Mouse (Mus musculus): ENCODE results near the gene Rusc2. TPM values are rescaled to one million over a fixed set of nuclear protein-coding genes. Genes with fewer than 3 reads are reported as not detected.

The Rusc2 gene
- polyA plus RNA-seq (2015; fragmentation: Nextera tagmentation; extraction: Ambion mirVana): 9.6 and 9.7 TPM in 2 replicates

- under 1% methylated on average over 63 of the region's 63 CpGs for WGBS
- H3K9me3 ChIP-seq (replicated peaks; ENCODE audit: low read length): no peaks in the 10 kb centered on the region
- H3K4me3 ChIP-seq (replicated peaks; ENCODE audit: low read depth, low read length): peak within 1 kb of the TSS; percentile 64
- H3K9ac ChIP-seq (ENCODE audit: low read depth, low read length): peak within 1 kb of the TSS; percentile 82
- DNase-seq (ENCODE audit: low spot score): peak; percentile 92
- peak within 1 kb of the TSS; percentile 71 for H3K4me2 ChIP-seq (ENCODE audit: low read length)
- no peaks in the 10 kb centered on the region for H3K36me3 ChIP-seq (ENCODE audit: insufficient read depth, low read length)
- TF ChIP-seq CTCF (IDR thresholded peaks at IDR 0.05; ENCODE audit: low read depth): peak; percentile 67; the same call in 1 of the 2 replicates
- peak; percentile 93 for ATAC-seq (replicated peaks; ENCODE audit: low FRiP score, low read depth)
- H3K4me1 ChIP-seq (replicated peaks; ENCODE audit: insufficient read depth, low read length): peaks cover 3% of the 10 kb centered on the region; the same call in 1 of the 2 replicates
- H3K27me3 ChIP-seq (ENCODE audit: insufficient read depth, low read length): no peaks in the 10 kb centered on the region
- H3K27ac ChIP-seq: peak within 1 kb of the TSS; percentile 78
Observed at GRCm38 (mm10) chr4:43381408-43382154, at the start of gene Rusc2. Gene Rusc2, plus strand, starts transcription at chr4:43381979.

- ATAC-seq (replicated peaks; ENCODE audit: low FRiP score, low read depth) (no peak), DNase-seq (ENCODE audit: low spot score) (no peak)
- H3K4me3 ChIP-seq (replicated peaks; ENCODE audit: low read depth, low read length): no peak overlapping the region
- H3K4me2 ChIP-seq (ENCODE audit: low read length): no peak overlapping the region
- no peak overlapping the region for H3K9ac ChIP-seq (ENCODE audit: low read depth, low read length)
- no peaks in the 10 kb centered on the region for H3K9me3 ChIP-seq (replicated peaks; ENCODE audit: low read length)
- H3K4me1 ChIP-seq (replicated peaks; ENCODE audit: insufficient read depth, low read length): no peaks in the 10 kb centered on the region
- H3K27ac ChIP-seq: no peak overlapping the region
- no peak for TF ChIP-seq CTCF (IDR thresholded peaks at IDR 0.05; ENCODE audit: low read depth)
- 62% methylated on average over 2 of the region's 2 CpGs for WGBS
- H3K27me3 ChIP-seq (ENCODE audit: insufficient read depth, low read length): no peaks in the 10 kb centered on the region
- no peaks in the 10 kb centered on the region for H3K36me3 ChIP-seq (ENCODE audit: insufficient read depth, low read length)
Observed at GRCm38 (mm10) chr4:43334771-43335170, 47.0 kb upstream of the Rusc2 start.

GRCm38 (mm10) chr4:43336176-43336575 lies 45.6 kb upstream of the Rusc2 start:
- Histone ChIP-seq H3K9me3 (replicated peaks; ENCODE audit: low read length) (no peaks in the 10 kb centered on the region), H3K36me3 (ENCODE audit: insufficient read depth, low read length) (no peaks in the 10 kb centered on the region), H3K9ac (ENCODE audit: low read depth, low read length) (no peak overlapping the region), H3K27me3 (ENCODE audit: insufficient read depth, low read length) (no peaks in the 10 kb centered on the region), H3K27ac (no peak overlapping the region), H3K4me2 (ENCODE audit: low read length) (no peak overlapping the region), H3K4me3 (replicated peaks; ENCODE audit: low read depth, low read length) (no peak overlapping the region), H3K4me1 (replicated peaks; ENCODE audit: insufficient read depth, low read length) (no peaks in the 10 kb centered on the region)
- ATAC-seq (replicated peaks; ENCODE audit: low FRiP score, low read depth): no peak
- TF ChIP-seq CTCF (IDR thresholded peaks at IDR 0.05; ENCODE audit: low read depth): no peak
- DNase-seq (ENCODE audit: low spot score): no peak

- no peaks in the 10 kb centered on the region for H3K36me3 ChIP-seq (ENCODE audit: insufficient read depth, low read length)
- no peaks in the 10 kb centered on the region for H3K4me1 ChIP-seq (replicated peaks; ENCODE audit: insufficient read depth, low read length)
- H3K4me2 ChIP-seq (ENCODE audit: low read length): no peak overlapping the region
- peak; percentile 39 for DNase-seq (ENCODE audit: low spot score)
- no peaks in the 10 kb centered on the region for H3K9me3 ChIP-seq (replicated peaks; ENCODE audit: low read length)
- H3K9ac ChIP-seq (ENCODE audit: low read depth, low read length): no peak overlapping the region
- no peak for TF ChIP-seq CTCF (IDR thresholded peaks at IDR 0.05; ENCODE audit: low read depth)
- WGBS: 33% methylated on average over 4 of the region's 4 CpGs
- no peak overlapping the region for H3K4me3 ChIP-seq (replicated peaks; ENCODE audit: low read depth, low read length)
- no peaks in the 10 kb centered on the region for H3K27me3 ChIP-seq (ENCODE audit: insufficient read depth, low read length)
- no peak for ATAC-seq (replicated peaks; ENCODE audit: low FRiP score, low read depth)
- H3K27ac ChIP-seq: no peak overlapping the region
Observed at GRCm38 (mm10) chr4:43340096-43340804, 41.5 kb upstream of the Rusc2 start.

- Histone ChIP-seq H3K36me3 (ENCODE audit: insufficient read depth, low read length) (no peaks in the 10 kb centered on the region), H3K4me1 (replicated peaks; ENCODE audit: insufficient read depth, low read length) (no peaks in the 10 kb centered on the region), H3K4me3 (replicated peaks; ENCODE audit: low read depth, low read length) (no peak overlapping the region), H3K4me2 (ENCODE audit: low read length) (no peak overlapping the region), H3K27me3 (ENCODE audit: insufficient read depth, low read length) (no peaks in the 10 kb centered on the region), H3K9ac (ENCODE audit: low read depth, low read length) (no peak overlapping the region), H3K27ac (no peak overlapping the region), H3K9me3 (replicated peaks; ENCODE audit: low read length) (no peaks in the 10 kb centered on the region)
- ATAC-seq (replicated peaks; ENCODE audit: low FRiP score, low read depth): no peak
- TF ChIP-seq CTCF (IDR thresholded peaks at IDR 0.05; ENCODE audit: low read depth): peak; percentile 58
- WGBS: 80% methylated on average over 7 of the region's 7 CpGs
- no peak for DNase-seq (ENCODE audit: low spot score)
Observed at GRCm38 (mm10) chr4:43341276-43341891, 40.4 kb upstream of the Rusc2 start.

GRCm38 (mm10) chr4:43342443-43342842 lies 39.3 kb upstream of the Rusc2 start:
- H3K27ac ChIP-seq: no peak overlapping the region
- no peaks in the 10 kb centered on the region for H3K9me3 ChIP-seq (replicated peaks; ENCODE audit: low read length)
- TF ChIP-seq CTCF (IDR thresholded peaks at IDR 0.05; ENCODE audit: low read depth): no peak
- DNase-seq (ENCODE audit: low spot score) (no peak), ATAC-seq (replicated peaks; ENCODE audit: low FRiP score, low read depth) (no peak)
- no peak overlapping the region for H3K9ac ChIP-seq (ENCODE audit: low read depth, low read length)
- no peak overlapping the region for H3K4me3 ChIP-seq (replicated peaks; ENCODE audit: low read depth, low read length)
- no peak overlapping the region for H3K4me2 ChIP-seq (ENCODE audit: low read length)
- H3K27me3 ChIP-seq (ENCODE audit: insufficient read depth, low read length): no peaks in the 10 kb centered on the region
- WGBS: 90% methylated on average over 10 of the region's 10 CpGs
- no peaks in the 10 kb centered on the region for H3K4me1 ChIP-seq (replicated peaks; ENCODE audit: insufficient read depth, low read length)
- no peaks in the 10 kb centered on the region for H3K36me3 ChIP-seq (ENCODE audit: insufficient read depth, low read length)

All from kidney, postnatal 0 days (tissue).